Mouse (Mus musculus) urinary bladder, postnatal 4 days (tissue): Measurements from ENCODE around the gene Zdhhc11.
"Not testable (repeated sequence)": the region's sequence is repeated elsewhere in the genome, so short reads cannot be mapped to it uniquely, and the experiment has no call there.

Experiments used
- DNase-seq, 2 experiments: peaks; one replicate each; pipeline ENCODE4 v3.0.0; 2021 to 2022; ENCODE audit warnings: low spot score in 2 of 2

Zdhhc11 gene

GRCm38 (mm10) chr13:74006881-74007280 is 43.2 kb downstream of the Zdhhc11 start:
- not testable (repeated sequence) for DNase-seq

GRCm38 (mm10) chr13:74008216-74008615 is 44.6 kb downstream of the Zdhhc11 start:
- DNase-seq: not testable (repeated sequence)

GRCm38 (mm10) chr13:74008948-74009718 is 45.5 kb downstream of the Zdhhc11 start, which contains the start of gene Tppp:
Gene Tppp, plus strand, starts transcription at chr13:74009407.
- peak; percentile 90 to 94 for DNase-seq

GRCm38 (mm10) chr13:74009791-74010614 is 46.4 kb downstream of the Zdhhc11 start:
- DNase-seq: peak; percentile 54 to 68

GRCm38 (mm10) chr13:74010678-74011077 is 47.0 kb downstream of the Zdhhc11 start:
- no peak for DNase-seq

- no peak for DNase-seq
Observed at GRCm38 (mm10) chr13:74015908-74016307, 52.3 kb downstream of the Zdhhc11 start.

GRCm38 (mm10) chr13:74017426-74017825 is 53.8 kb downstream of the Zdhhc11 start:
- DNase-seq: no peak

- DNase-seq: not testable (repeated sequence)
Observed at GRCm38 (mm10) chr13:74019006-74019405, 55.4 kb downstream of the Zdhhc11 start.

GRCm38 (mm10) chr13:74025151-74026081 is 61.8 kb downstream of the Zdhhc11 start:
- peak in 1 of 2 experiments; percentile 34 for DNase-seq

- no peak for DNase-seq
Observed at GRCm38 (mm10) chr13:74026215-74026614, 62.6 kb downstream of the Zdhhc11 start.

- no peak for DNase-seq
Observed at GRCm38 (mm10) chr13:74028116-74028515, 64.5 kb downstream of the Zdhhc11 start.

- no peak for DNase-seq
Observed at GRCm38 (mm10) chr13:74029013-74029412, 65.4 kb downstream of the Zdhhc11 start.

GRCm38 (mm10) chr13:74030691-74031090 is 67.0 kb downstream of the Zdhhc11 start:
- no peak for DNase-seq

- no peak for DNase-seq
Observed at GRCm38 (mm10) chr13:74031133-74031532, 67.5 kb downstream of the Zdhhc11 start.

- DNase-seq: no peak
Observed at GRCm38 (mm10) chr13:74034756-74035155, 71.1 kb downstream of the Zdhhc11 start.

- no peak for DNase-seq
Observed at GRCm38 (mm10) chr13:74035776-74036175, 72.1 kb downstream of the Zdhhc11 start.

GRCm38 (mm10) chr13:74039926-74040325 is 76.3 kb downstream of the Zdhhc11 start:
- no peak for DNase-seq
